Mouse (Mus musculus) embryo, embryonic 11 days (tissue): ENCODE data around the gene 2310022B05Rik.
A peak's percentile ranks its signal among the peaks of the same experiment; 100 is the strongest.

Source experiments
- DNase-seq: peaks from one replicate; pipeline ENCODE4 v3.0.0-alpha.2; 2015

2310022B05Rik gene

GRCm38 (mm10) chr8:124658415-124658814 lies 4.8 kb downstream of the 2310022B05Rik start:
- DNase-seq: no peak

GRCm38 (mm10) chr8:124657961-124658360 lies 5.2 kb downstream of the 2310022B05Rik start:
- DNase-seq: no peak

GRCm38 (mm10) chr8:124653568-124654475 lies 9.3 kb downstream of the 2310022B05Rik start:
- DNase-seq: peak; percentile 37

GRCm38 (mm10) chr8:124652546-124652945 lies 10.6 kb downstream of the 2310022B05Rik start:
- peak; percentile 26 for DNase-seq

GRCm38 (mm10) chr8:124651776-124652175 lies 11.4 kb downstream of the 2310022B05Rik start:
- no peak for DNase-seq

- peak; percentile 12 for DNase-seq
Observed at GRCm38 (mm10) chr8:124648311-124648710, 14.9 kb downstream of the 2310022B05Rik start.

- peak; percentile 32 for DNase-seq
Observed at GRCm38 (mm10) chr8:124643540-124644339, 19.4 kb downstream of the 2310022B05Rik start.

- DNase-seq: no peak
Observed at GRCm38 (mm10) chr8:124641599-124641998, 21.6 kb downstream of the 2310022B05Rik start.

- DNase-seq: no peak
Observed at GRCm38 (mm10) chr8:124635247-124635502, 28.0 kb downstream of the 2310022B05Rik start.

GRCm38 (mm10) chr8:124634411-124635246 lies 28.5 kb downstream of the 2310022B05Rik start:
- no peak for DNase-seq

- no peak for DNase-seq
Observed at GRCm38 (mm10) chr8:124633001-124633703, 30.0 kb downstream of the 2310022B05Rik start.

GRCm38 (mm10) chr8:124631966-124632365 lies 31.2 kb downstream of the 2310022B05Rik start:
- DNase-seq: no peak

- no peak for DNase-seq
Observed at GRCm38 (mm10) chr8:124630891-124631290, 32.3 kb downstream of the 2310022B05Rik start.

GRCm38 (mm10) chr8:124630489-124630888 lies 32.7 kb downstream of the 2310022B05Rik start:
- no peak for DNase-seq

GRCm38 (mm10) chr8:124626251-124626650 lies 36.9 kb downstream of the 2310022B05Rik start:
- no peak for DNase-seq

- no peak for DNase-seq
Observed at GRCm38 (mm10) chr8:124621255-124621654, 41.9 kb downstream of the 2310022B05Rik start.

- DNase-seq: no peak
Observed at GRCm38 (mm10) chr8:124618252-124618651, 44.9 kb downstream of the 2310022B05Rik start.

- DNase-seq: peak; percentile 86
Observed at GRCm38 (mm10) chr8:124617266-124617869, 45.8 kb downstream of the 2310022B05Rik start.

GRCm38 (mm10) chr8:124614325-124614724 lies 48.8 kb downstream of the 2310022B05Rik start:
- DNase-seq: no peak

- no peak for DNase-seq
Observed at GRCm38 (mm10) chr8:124608972-124609353, 54.2 kb downstream of the 2310022B05Rik start.

- DNase-seq: peak; percentile 49
Observed at GRCm38 (mm10) chr8:124608239-124608971, 54.8 kb downstream of the 2310022B05Rik start.
